Mouse (Mus musculus) kidney, embryonic 16.5 days (tissue): Measurements from ENCODE around the gene Arxes2. TPM values are rescaled to one million over a fixed set of nuclear protein-coding genes. Genes with fewer than 3 reads are reported as not detected.
"Not testable (repeated sequence)": the region's sequence is repeated elsewhere in the genome, so short reads cannot be mapped to it uniquely, and the experiment has no call there.

Experiments used
- ATAC-seq: fragments of 200-750 bp; cut with Nextera tagmentation; 2 replicates; pipeline ENCODE4 v1.8.0; 2017; ENCODE audit warnings: moderate TSS enrichment; ENCODE audit not compliant: low FRiP score, low TSS enrichment
- H3K27ac ChIP-seq: fragments of 300-500 bp; sonication (generic); 2 replicates; pipeline ENCODE4 v1.5.1; 2014; ENCODE audit warnings: low read length
- H3K27me3 ChIP-seq: fragments of 300-500 bp; sonication (generic); 2 replicates; pipeline ENCODE4 v1.6.1; 2014; ENCODE audit warnings: low read length, control low read depth, mixed read lengths; ENCODE audit not compliant: insufficient read depth
- H3K36me3 ChIP-seq: fragments of 300-500 bp; sonication (generic); 2 replicates; pipeline ENCODE4 v1.6.1; 2014; ENCODE audit warnings: low read length, control low read depth, mixed read lengths; ENCODE audit not compliant: insufficient read depth
- H3K4me1 ChIP-seq: fragments of 300-500 bp; sonication (generic); 2 replicates; pipeline ENCODE4 v1.6.1; 2014; ENCODE audit warnings: low read length, control low read depth, mixed read lengths; ENCODE audit not compliant: insufficient read depth
- H3K4me2 ChIP-seq: fragments of 300-500 bp; sonication (generic); replicated peaks from 2 replicates; pipeline ENCODE4 v1.6.1; 2014; ENCODE audit warnings: low read depth, low read length
- H3K4me3 ChIP-seq: fragments of 300-500 bp; sonication (generic); 2 replicates; pipeline ENCODE4 v1.5.1; 2014; ENCODE audit warnings: mild to moderate bottlenecking, low read length
- H3K9ac ChIP-seq: fragments of 300-500 bp; sonication (generic); replicated peaks from 2 replicates; pipeline ENCODE4 v1.6.1; 2014; ENCODE audit warnings: low read length
- H3K9me3 ChIP-seq: fragments of 300-500 bp; sonication (generic); 2 replicates; pipeline ENCODE4 v1.6.1; 2016; ENCODE audit warnings: low read length, control low read depth
- WGBS: fragments of 180-500 bp; shearing (Covaris S2); extraction: QIAGEN DNeasy Blood & Tissue Kit; methylation state at CpG from one replicate; pipeline ENCODE4 v1.1.7; 2014; 5-methylcytosine and 5-hydroxymethylcytosine counted together
- polyA plus RNA-seq: library from polyadenylated mRNA; unstranded; fragments of >200 nt; fragmentation: Nextera tagmentation; extraction: Ambion mirVana; gene quantifications from 2 replicates; pipeline ENCODE4 v1.2.1, GENCODE M21; 2015

Arxes2 gene
- polyA plus RNA-seq, 1 experiment from 2014 or later = 94.3 TPM

DNA sequence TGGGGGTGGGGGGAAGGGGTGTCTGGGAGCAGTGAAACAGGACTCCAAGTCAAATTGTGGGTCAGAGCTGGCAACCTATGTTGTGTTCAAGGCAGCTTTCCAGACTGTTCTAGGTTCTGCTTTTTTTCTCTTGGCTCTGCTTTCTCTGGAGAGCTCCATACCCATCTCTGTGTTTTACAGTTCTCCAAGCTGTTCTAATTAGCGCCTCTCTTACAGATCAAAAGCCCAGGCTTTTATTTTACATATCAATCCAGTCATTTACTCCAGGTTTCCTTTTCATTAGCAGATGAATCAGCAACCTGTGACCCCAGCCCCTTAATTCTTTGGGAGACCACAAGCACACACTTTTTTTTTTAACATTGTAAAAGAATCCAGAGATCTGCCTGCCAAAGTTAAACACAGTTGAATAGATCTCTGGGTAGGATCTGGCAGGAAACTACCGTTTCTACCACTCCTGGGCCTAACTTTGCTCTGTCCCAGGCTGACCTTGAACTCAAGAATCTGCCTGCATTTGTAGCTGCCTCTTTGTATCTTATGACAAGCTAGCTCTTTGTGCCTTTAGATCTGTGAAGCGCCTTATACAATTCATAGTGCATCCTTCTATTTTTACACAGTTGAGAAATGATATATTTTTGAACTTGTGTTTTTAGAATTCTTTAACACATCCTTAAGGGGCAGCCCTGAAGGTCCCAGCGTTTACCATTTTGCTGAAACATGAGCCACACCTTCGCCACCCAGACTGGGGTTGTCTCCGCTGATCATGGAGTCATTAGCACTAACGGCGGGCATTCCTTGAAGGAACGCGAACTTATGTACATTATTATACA, 19.8 kb upstream of the Arxes2 start:
- Histone ChIP-seq H3K4me1 (no peaks in the 10 kb centered on the region), H3K4me3 (no peak overlapping the region), H3K9me3 (no peaks in the 10 kb centered on the region), H3K27ac (no peak overlapping the region), H3K9ac (no peak overlapping the region), H3K27me3 (no peaks in the 10 kb centered on the region), H3K36me3 (0 out of 2 replicates have a peak, but pooled peaks cover 2% of the 10 kb centered on the region), H3K4me2 (no peak overlapping the region)
- ATAC-seq = no peak
- WGBS = 65% methylated on average over 10 of the region's 10 CpGs

DNA sequence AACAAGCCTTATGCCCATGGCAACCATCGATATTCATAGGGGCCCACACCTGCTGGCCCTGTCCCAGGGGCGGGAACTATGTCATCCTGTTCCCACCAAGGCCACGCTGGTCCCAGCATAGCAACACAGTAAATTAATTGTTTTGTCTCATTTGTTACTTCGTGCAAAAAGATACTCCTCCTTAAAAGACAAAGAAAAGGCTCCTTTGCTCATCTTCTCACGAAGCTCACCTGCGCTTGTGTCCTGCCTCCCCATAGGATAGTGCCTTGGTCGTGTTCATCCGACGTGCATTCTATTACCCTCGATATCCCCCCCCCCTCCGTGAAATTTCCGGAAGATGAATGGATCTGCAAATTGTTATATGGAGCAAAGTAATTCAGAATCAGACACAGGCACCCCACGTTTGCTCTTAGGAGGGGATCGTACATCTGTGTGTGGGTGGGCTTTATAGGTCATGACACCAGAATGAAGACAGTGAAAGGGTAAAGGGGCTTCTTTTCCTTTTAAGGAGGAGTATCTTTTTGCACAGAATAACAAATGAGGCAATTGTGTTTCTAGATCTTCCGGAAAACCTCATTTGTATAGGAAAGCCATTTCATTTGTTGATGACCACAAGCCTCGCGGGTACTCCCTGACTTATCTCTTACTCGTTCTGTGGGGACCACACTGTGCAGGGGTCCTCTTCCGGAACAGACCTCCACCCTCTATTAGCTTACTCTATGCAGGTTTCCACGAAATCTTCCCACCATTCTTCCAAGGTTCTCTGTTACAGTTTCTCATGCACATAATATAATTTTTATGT, 19.0 kb upstream of the Arxes2 start:
- no peak overlapping the region for H3K27ac ChIP-seq
- no peak overlapping the region for H3K4me3 ChIP-seq
- 56% methylated on average over 20 of the region's 20 CpGs for WGBS
- 0 out of 2 replicates have a peak, but pooled peaks cover 2% of the 10 kb centered on the region for H3K36me3 ChIP-seq
- no peaks in the 10 kb centered on the region for H3K9me3 ChIP-seq
- no peaks in the 10 kb centered on the region for H3K4me1 ChIP-seq
- no peak overlapping the region for H3K4me2 ChIP-seq
- no peak for ATAC-seq
- no peak overlapping the region for H3K9ac ChIP-seq
- H3K27me3 ChIP-seq = no peaks in the 10 kb centered on the region

DNA sequence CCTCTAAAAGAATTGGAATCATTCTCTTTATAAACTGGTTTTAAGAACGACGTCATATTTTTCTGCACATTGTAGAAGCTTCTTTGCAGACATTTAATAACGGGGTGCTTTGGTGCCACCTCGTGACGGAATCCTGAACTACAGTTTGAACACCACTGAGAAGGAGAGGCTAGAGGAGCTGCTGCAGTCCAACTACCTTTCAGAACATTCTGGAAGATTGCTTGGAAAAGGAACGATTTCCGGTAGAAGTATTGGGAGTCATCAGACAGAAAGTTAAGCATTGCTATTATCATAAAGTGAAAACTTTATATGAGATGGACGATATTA, 18.4 kb upstream of the Arxes2 start:
- Histone ChIP-seq H3K27ac (no peak overlapping the region), H3K4me3 (no peak overlapping the region)
- WGBS = 29% methylated on average over 8 of the region's 8 CpGs

DNA sequence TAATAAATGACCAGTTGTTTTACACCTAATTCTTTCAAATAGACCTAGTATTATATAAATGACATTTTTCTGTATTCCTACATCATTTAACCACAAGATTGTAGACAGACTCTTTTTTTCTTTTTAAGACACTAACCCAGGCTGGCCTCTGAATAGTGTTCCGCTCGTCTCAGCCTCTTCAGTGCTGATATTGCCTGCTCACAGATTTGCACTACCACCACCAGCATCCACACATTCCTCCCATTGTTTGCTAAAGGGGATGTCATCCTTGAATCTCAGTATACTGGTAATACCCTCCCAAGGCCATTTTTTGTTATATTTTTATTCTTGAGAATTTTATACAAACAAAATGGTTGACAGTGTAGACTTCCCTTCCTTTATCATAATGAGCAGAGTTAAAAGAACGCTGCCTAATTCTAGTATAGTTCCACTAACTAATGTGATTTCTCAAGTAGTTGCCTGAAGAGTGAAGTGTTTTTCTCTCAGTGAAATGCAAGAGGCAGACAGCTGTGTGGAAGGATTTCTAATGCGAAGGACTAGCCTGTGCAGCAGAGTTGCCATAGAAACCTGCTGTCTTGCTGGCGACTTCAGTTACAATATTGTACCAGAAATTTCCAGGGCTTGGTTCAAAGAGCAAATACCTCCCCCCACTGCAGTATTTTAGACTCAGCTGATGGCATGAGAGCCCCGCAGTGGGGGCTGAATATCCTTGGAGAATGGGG, 8.9 kb upstream of the Arxes2 start:
- Histone ChIP-seq H3K27me3 (no peaks in the 10 kb centered on the region; the same call in 1 of the 2 replicates), H3K4me3 (no peak overlapping the region), H3K4me1 (no peaks in the 10 kb centered on the region), H3K27ac (no peak overlapping the region), H3K36me3 (no peaks in the 10 kb centered on the region), H3K9me3 (no peaks in the 10 kb centered on the region), H3K4me2 (no peak overlapping the region), H3K9ac (no peak overlapping the region)
- WGBS = 66% methylated on average over 6 of the region's 6 CpGs
- no peak for ATAC-seq

More for the DNA sequence above, 18.4 kb upstream of the Arxes2 start:
- H3K4me1 ChIP-seq = no peaks in the 10 kb centered on the region
- no peaks in the 10 kb centered on the region for H3K9me3 ChIP-seq
- H3K27me3 ChIP-seq = no peaks in the 10 kb centered on the region
- no peak overlapping the region for H3K4me2 ChIP-seq
- H3K9ac ChIP-seq = no peak overlapping the region
- 0 out of 2 replicates have a peak, but pooled peaks cover 2% of the 10 kb centered on the region for H3K36me3 ChIP-seq
- ATAC-seq = no peak

DNA sequence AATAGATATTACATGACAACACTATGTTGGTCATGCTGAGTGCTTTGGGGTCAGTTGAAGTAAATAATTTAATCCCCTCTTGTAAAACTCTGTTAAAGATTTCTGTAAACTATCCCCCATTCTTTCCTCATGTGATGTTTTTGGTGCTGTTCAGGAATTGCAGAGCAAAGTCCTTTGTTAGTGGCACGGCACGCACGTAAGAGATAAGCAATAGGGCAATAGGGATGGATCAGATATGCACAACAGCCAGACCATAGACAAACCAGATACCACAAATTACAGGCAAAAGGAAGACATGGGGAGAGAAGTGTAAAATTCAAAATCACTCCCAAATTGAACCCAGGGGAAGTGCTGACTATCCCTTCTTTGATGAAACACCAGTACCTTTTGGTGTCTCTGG, 7.4 kb upstream of the Arxes2 start:
- Histone ChIP-seq H3K27me3 (no peaks in the 10 kb centered on the region; the same call in 1 of the 2 replicates), H3K4me1 (no peaks in the 10 kb centered on the region), H3K27ac (no peak overlapping the region), H3K9ac (no peak overlapping the region), H3K4me2 (no peak overlapping the region), H3K9me3 (no peaks in the 10 kb centered on the region), H3K4me3 (no peak overlapping the region), H3K36me3 (no peaks in the 10 kb centered on the region)
- WGBS = 77% methylated on average over 3 of the region's 3 CpGs
- ATAC-seq = no peak

DNA sequence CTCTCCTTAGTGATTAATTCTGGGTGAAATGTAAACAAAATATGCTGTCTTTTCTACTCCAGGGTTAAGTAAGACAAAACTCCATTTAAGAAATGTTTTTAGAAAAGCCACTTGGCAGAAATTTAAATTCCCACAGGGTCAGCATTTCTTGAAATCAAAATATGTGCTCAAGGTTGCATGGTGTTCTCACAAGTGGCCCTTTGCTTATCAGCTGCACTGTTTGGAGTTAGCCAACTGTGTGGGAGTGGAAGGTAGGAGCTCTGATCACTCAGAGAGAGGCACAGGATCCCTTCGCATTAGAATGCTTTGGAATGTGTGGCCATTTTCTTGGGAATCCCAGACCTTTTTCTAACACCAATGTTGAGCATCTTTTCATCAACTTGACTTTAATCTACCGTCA, 3.0 kb upstream of the Arxes2 start:
- Histone ChIP-seq H3K27ac (no peak overlapping the region), H3K9ac (no peak overlapping the region), H3K4me2 (no peak overlapping the region), H3K36me3 (no peaks in the 10 kb centered on the region), H3K4me3 (no peak overlapping the region), H3K9me3 (no peaks in the 10 kb centered on the region), H3K4me1 (no peaks in the 10 kb centered on the region), H3K27me3 (no peaks in the 10 kb centered on the region)
- 76% methylated on average over 2 of the region's 2 CpGs for whole genome bisulfite sequencing
- ATAC-seq = no peak

DNA sequence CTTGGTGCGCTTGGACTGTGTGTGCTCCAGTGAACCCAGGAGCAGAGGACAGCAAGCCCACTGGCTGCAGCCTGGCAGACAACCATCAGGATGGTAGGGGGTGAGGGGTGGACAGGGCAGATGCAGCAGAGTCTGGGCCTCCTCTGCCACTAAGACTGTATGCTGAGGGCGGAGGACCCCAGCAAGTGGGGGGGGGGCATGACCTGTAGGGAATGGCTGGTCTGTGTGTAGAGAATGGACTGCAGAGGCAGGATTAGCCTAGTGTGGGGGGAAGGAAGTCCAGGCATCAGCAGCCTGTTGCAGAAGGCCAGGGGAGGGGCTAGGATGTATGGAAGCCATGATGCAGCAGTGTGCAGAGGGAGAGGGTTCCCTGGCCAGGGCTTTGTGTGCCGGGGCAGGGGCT, 431 bp upstream of the Arxes2 start:
- H3K27ac ChIP-seq, H3K4me3 ChIP-seq, H3K36me3 ChIP-seq, H3K27me3 ChIP-seq, H3K9ac ChIP-seq, H3K9me3 ChIP-seq, H3K4me1 ChIP-seq, H3K4me2 ChIP-seq: not testable (repeated sequence)
- WGBS = 70% methylated on average over 1 of the region's 3 CpGs
- ATAC-seq = peak; percentile 93

DNA sequence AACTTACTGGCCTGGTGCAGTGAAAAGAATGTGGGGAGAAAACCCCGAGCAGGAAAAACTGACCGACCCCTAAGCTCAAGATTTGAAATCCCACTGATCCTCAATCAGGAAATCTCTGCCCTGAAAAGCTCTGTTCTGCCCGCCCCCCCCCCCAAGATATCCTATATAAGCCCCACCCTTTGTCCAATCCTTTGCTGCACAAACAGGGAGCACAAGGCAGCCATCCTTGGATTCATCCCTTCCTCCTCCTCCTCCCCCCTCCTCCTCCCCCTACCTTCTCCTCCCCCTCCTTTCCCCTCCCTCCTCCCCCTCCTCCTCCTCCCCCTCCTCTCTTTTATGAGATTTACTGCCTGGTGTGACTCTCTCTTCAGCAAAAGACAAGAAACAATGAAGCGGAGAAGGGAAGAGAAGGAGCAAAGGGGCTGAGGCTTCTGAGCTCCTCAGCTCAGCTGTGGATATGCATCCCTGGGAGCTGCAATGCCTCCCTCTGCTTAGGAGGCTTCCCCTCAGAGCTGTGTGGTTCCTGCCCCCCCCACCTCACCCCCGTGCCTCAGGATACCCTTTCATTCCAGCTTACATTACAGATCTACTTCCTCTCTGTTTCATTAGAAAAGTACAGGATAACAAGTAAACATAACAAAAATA, 13.7 kb downstream of the Arxes2 start:
- Histone ChIP-seq H3K4me2 (no peak overlapping the region), H3K4me3 (no peak overlapping the region), H3K9ac (no peak overlapping the region), H3K9me3 (no peaks in the 10 kb centered on the region), H3K36me3 (no peaks in the 10 kb centered on the region), H3K4me1 (no peaks in the 10 kb centered on the region), H3K27me3 (peaks cover 3% of the 10 kb centered on the region; the same call in 1 of the 2 replicates), H3K27ac (no peak overlapping the region)
- no peak for ATAC-seq
- WGBS = 31% methylated on average over 5 of the region's 5 CpGs

DNA sequence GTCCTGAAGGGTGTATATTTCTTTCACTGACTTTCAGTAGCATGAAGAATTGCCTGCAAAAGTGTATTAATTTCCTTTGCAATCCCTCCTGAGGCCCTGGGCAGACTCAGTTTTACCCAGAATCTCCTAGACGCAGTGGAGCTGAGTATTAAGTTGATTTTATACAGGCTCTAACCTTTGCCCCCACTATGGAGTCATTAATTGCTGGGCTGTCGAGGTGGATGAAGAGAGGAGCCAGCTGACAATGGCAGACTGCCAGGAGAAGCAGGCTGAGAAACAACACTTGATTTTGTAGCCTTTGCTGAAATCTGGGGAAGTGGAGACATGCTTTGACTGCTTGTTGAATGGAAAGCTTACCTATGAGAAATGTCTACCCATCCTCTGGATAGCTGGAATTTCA, 20.8 kb downstream of the Arxes2 start:
- ATAC-seq = peak; percentile 79; the same call in 1 of the 2 replicates
- WGBS = 33% methylated on average over 2 of the region's 2 CpGs

More for the DNA sequence above, 20.8 kb downstream of the Arxes2 start:
- Histone ChIP-seq H3K27ac (no peak overlapping the region), H3K27me3 (no peaks in the 10 kb centered on the region; the same call in 1 of the 2 replicates), H3K4me2 (no peak overlapping the region), H3K9me3 (0 out of 2 replicates have a peak, but pooled peaks cover 2% of the 10 kb centered on the region), H3K36me3 (no peaks in the 10 kb centered on the region), H3K4me1 (no peaks in the 10 kb centered on the region), H3K4me3 (no peak overlapping the region), H3K9ac (no peak overlapping the region)
